Comparison of ENCODE assay signal across 11 mouse cellular contexts in the genomic region with DNA sequence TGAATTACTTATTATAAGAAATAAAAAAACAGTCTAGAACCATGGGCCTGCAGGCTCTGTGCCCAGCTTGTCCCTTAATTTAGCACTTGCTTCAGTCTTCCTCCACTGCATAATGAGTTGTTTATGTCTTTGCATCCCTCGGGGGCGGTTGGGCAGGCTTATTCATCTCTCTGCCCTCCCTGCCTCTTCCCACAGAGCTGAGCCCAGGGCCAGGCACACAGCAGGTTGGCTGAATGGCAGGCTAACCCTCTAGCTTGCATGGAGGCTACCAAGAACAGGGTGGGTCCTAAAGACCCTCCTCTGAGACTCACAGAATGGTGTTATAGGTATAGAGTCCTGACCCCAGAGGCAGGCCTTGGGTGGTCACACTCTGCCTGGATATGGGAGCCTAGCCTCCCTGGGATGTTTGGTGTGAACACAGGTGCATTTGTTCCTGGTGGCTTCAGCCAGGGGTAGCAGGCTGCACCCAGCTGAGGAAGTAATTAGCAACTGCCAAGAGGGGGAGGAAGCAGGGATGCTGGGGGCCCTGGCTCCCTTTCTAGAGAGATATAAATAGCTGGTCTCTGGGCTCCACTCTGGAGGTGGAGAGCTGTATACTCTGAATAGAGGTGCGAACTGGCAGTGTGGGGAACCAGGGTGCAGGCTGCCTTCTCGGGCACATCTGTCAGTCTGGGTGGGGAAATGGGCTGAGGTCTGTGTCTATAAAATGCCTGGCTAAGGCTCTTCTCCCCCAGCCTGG. TPM values are rescaled to one million over a fixed set of nuclear protein-coding genes. Genes with fewer than 3 reads are reported as not detected.
A peak's percentile ranks its signal among the peaks of the same experiment; 100 is the strongest.
DNase-seq lines count a peak whose midpoint lies in the region; ATAC-seq and TF ChIP-seq lines count a peak whose summit lies in the region.
"Had no signal": no experiment of that assay in that cellular context is flagged by ENCODE, and none has a peak within 500 bp of the region (broad histone marks: within the 10 kb centered on the region; RNA-seq: fewer than 3 reads in every experiment).

No protein-coding gene starts in this region.

- no peak overlapping the region for H3K4me3 ChIP-seq in neural tube, embryonic 13.5 days
- H3K4me3 ChIP-seq in lung, postnatal 0 days (ENCODE audit: low read depth, low read length) = no peak overlapping the region

- H3K36me3 ChIP-seq in neural tube, embryonic 13.5 days = no peaks in the 10 kb centered on the region
- H3K36me3 ChIP-seq in lung, postnatal 0 days (ENCODE audit: insufficient read depth, low read length) = no peaks in the 10 kb centered on the region

- peak overlapping the region; percentile 77 for H3K27ac ChIP-seq in neural tube, embryonic 13.5 days (replicated peaks)
- H3K27ac ChIP-seq in lung, postnatal 0 days (ENCODE audit: low read length) = no peak overlapping the region

- WGBS in neural tube, embryonic 13.5 days = 2% methylated on average over 4 of the region's 4 CpGs
- 19% methylated on average over 4 of the region's 4 CpGs for WGBS in lung, postnatal 0 days

- no peak for TF ChIP-seq EP300 in lung, postnatal 0 days (IDR thresholded peaks at IDR 0.05)

- intact Hi-C loops in heart, postnatal 10 days (cut with DNase I) = loop anchor here (2.0 to 5.0 kb wide), 2 partner anchors 21 to 35 kb away; no protein-coding TSS in a partner anchor

- ATAC-seq in frontal cortex, adult (ENCODE audit: low TSS enrichment) = peak; percentile 87
- ATAC-seq in neural tube, embryonic 13.5 days (ENCODE audit: low read depth) = peak; percentile 80
- no peak for ATAC-seq in lung, postnatal 0 days

- H3K9me3 ChIP-seq in neural tube, embryonic 13.5 days = no peaks in the 10 kb centered on the region
- H3K9me3 ChIP-seq in lung, postnatal 0 days (ENCODE audit: low read length) = no peaks in the 10 kb centered on the region

- H3K4me1 ChIP-seq in neural tube, embryonic 13.5 days (replicated peaks) = peaks cover 26% of the 10 kb centered on the region
- no peaks in the 10 kb centered on the region for H3K4me1 ChIP-seq in lung, postnatal 0 days (ENCODE audit: insufficient read depth, low read depth, low read length)

- DNase-seq in cerebellum, postnatal 10 days = peak; percentile 28 to 53
- DNase-seq in cerebellum, adult 11 months = no peak
- DNase-seq in heart, postnatal 10 days = peak; percentile 48 to 60
- no peak for DNase-seq in embryo, embryonic 9.5 days (ENCODE audit: extremely low spot score)
- DNase-seq in lung, postnatal 0 days (ENCODE audit: low spot score) = no peak
- no peak for DNase-seq in urinary bladder, adult 2 months (ENCODE audit: low spot score)
- DNase-seq: adrenal gland, adult 2 months; thymus, postnatal 14 days had no signal

- no peaks in the 10 kb centered on the region for H3K27me3 ChIP-seq in neural tube, embryonic 13.5 days
- no peaks in the 10 kb centered on the region for H3K27me3 ChIP-seq in lung, postnatal 0 days (replicated peaks; ENCODE audit: insufficient read depth, low read length)

- no peak overlapping the region for H3K4me2 ChIP-seq in neural tube, embryonic 13.5 days
- H3K4me2 ChIP-seq in lung, postnatal 0 days (replicated peaks; ENCODE audit: low read depth, low read length) = no peak overlapping the region

- TF ChIP-seq CTCF in lung, postnatal 0 days (IDR thresholded peaks at IDR 0.05) = no peak

- H3K9ac ChIP-seq in neural tube, embryonic 13.5 days = 0 out of 2 replicates have a peak overlapping the region, but pooled peaks have one; percentile 17
- no peak overlapping the region for H3K9ac ChIP-seq in lung, postnatal 0 days (replicated peaks; ENCODE audit: low read depth)

RNA-seq across cellular contexts. Expression of gene Golga7b, which starts 9.6 kb away (rescaled TPM):
- total RNA-seq in heart, postnatal 10 days (2021) = under 1 TPM; 0.29 to 0.30 TPM
- 42.3 and 48.7 TPM in 2 replicates for polyA plus RNA-seq in neural tube, embryonic 13.5 days (2015; fragmentation: Nextera tagmentation; extraction: Ambion mirVana)
- polyA plus RNA-seq in lung, postnatal 0 days (2015; fragmentation: Nextera tagmentation; extraction: Ambion mirVana) = 0.06 TPM in 1 of 2 replicates, not detected in the other
- 0.10 TPM in 2 replicates for polyA plus RNA-seq in urinary bladder, adult 2 months (2012; rRNA removed)

RNA-seq across cellular contexts. Expression of gene Sfrp5, which starts 35.7 kb away (rescaled TPM):
- 1 to 10 TPM; 1.0 to 2.3 TPM for total RNA-seq in heart, postnatal 10 days (2021)
- 20.0 and 26.8 TPM in 2 replicates for polyA plus RNA-seq in neural tube, embryonic 13.5 days (2015; fragmentation: Nextera tagmentation; extraction: Ambion mirVana)
- polyA plus RNA-seq in lung, postnatal 0 days (2015; fragmentation: Nextera tagmentation; extraction: Ambion mirVana) = 0.18 TPM in 1 of 2 replicates, not detected in the other
- polyA plus RNA-seq in urinary bladder, adult 2 months (2012; rRNA removed) = 10.3 and 12.0 TPM in 2 replicates
- polyA plus RNA-seq: C2C12 had no signal

Comparison
In these comparisons a context has a peak if more than half of its experiments do, and no peak if none do; other contexts are left out.
1. DNase-seq: peak in cerebellum, postnatal 10 days (2 of 2) and heart, postnatal 10 days (2 of 2); none in cerebellum, adult 11 months (single experiment), embryo, embryonic 9.5 days (single experiment), lung, postnatal 0 days (single experiment) and urinary bladder, adult 2 months (single experiment).
2. RNA of gene Golga7b, which starts 9.6 kb away (polyA plus RNA-seq): 42.3 to 48.7 TPM in neural tube, embryonic 13.5 days; 0.10 TPM in urinary bladder, adult 2 months and 0.06 TPM in lung, postnatal 0 days; every median in the first group is over 10 times any median in the second.